Mouse (Mus musculus) small intestine, adult 2 months (tissue): ENCODE measurements around the gene Sdhb.

Experiments used
- CTCF ChIP-seq: fragments of 200-500 bp; IDR thresholded peaks from 2 replicates; pipeline ENCODE4 v1.5.1; 2012; ENCODE audit warnings: low read depth, mild to moderate bottlenecking, control low read depth, inconsistent platforms, low read length, moderate library complexity, mixed read lengths; ENCODE audit not compliant: insufficient replicate concordance, insufficient read length; ENCODE audit errors: extremely low read depth
- POLR2A ChIP-seq: fragments of 200-500 bp; IDR thresholded peaks from 2 replicates; pipeline ENCODE4 v1.6.1; 2012; ENCODE audit warnings: low read depth, mild to moderate bottlenecking, control low read depth, inconsistent platforms, low read length, moderate library complexity

DNA sequence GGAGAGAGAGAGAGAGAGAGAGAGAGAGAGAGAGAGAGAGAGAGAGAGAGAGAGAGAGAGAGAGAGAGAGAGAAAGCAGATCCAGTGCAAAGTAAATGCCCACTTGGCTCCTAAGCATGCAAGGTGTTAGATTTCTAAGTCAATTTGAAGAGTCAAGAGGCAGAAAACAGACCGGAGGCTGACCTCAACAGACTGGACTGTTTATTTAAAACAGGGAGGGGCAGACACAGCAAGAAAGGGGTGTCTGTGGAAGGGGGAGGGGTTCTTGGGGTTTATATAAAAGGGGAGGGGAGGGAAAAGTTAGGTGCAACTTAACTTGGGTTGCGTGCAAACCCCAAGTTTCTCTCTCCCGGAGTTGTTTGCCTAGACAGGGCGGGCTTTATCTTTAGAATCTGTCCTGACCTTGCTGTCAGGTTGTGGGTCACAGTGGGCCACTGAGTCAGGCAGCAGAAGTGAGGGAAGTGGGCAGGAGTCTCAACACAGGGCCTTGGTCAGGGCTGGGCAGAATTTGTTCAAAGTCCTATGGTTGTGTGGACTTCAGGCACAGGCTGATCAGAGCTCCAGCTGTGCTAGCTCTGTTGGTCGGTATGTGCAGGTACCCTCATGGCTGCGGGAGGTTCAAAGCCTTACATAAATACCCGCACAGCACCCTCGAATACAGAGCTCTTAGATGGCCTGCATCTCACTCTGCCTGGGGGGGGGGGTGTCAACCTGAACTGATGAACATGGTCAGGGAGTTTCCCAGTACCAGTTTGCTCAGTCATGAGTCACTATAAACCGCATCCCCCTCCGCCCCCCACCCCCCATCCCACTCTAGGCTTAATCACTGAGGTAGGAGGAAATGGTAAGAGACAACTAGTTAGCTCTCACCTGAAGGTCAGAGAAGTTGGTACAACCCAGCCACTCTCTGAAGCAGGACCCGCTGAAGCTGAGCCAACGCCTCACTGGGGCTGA lies 13.2 kb upstream of the Sdhb start:
- TF ChIP-seq CTCF (no peak), POLR2A (no peak)
